Mouse (Mus musculus): Measurements from ENCODE around the gene 9930022D16Rik. TPM values are rescaled to one million over a fixed set of nuclear protein-coding genes. Genes with fewer than 3 reads are reported as not detected.

9930022D16Rik gene
- polyA plus RNA-seq (2012; fragmentation: generic; extraction: Trizol) = not detected

DNA sequence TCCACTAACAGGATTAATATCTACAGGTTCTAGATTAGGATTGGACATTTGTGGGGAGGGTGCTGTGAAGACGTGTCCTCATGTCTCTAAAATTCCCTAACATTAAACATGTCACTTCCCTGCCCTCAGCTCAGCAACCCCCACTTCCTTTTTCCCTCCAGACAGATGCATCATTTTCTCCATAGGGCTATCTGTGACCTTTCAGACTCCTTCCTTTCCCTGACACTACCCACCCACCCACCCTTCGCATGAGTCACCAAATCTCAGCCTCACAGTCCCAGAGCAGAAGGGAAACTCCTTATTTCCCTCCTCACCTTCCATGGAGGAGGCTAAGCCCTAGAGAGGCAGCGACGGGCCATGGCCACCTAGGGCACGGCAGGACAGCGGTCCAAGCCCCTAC, at the start of gene 9930022D16Rik:
9930022D16Rik (plus strand) TSS at position 301 of the 400 bp plus-strand sequence.

GRCm38 (mm10) chr11:109425392-109426271, 11.9 kb downstream of the 9930022D16Rik start, which contains the start of gene Amz2:
Amz2 (plus strand) TSS chr11:109425946.

Other genes starting within 250 kb of the 9930022D16Rik start
- under 1 TPM in 1 of 2 experiments, not detected in 1; 0.04 TPM for gene Rgs9, start 115.8 kb upstream of the 9930022D16Rik start, polyA plus RNA-seq (2012; fragmentation: generic; extraction: Trizol)
- gene Gna13, start 51.1 kb upstream of the 9930022D16Rik start, polyA plus RNA-seq (2012; fragmentation: generic; extraction: Trizol) = 10 to 100 TPM; 14.1 to 18.6 TPM
- 10 to 100 TPM; 27.6 to 62.5 TPM for gene Amz2, start 12.0 kb downstream of the 9930022D16Rik start, polyA plus RNA-seq (2012; fragmentation: generic; extraction: Trizol)
- 1 to 10 TPM in 1 of 2 experiments, under 1 TPM in 1; 0.15 to 2.1 TPM for gene Arsg, start 59.5 kb downstream of the 9930022D16Rik start, polyA plus RNA-seq (2012; fragmentation: generic; extraction: Trizol)
- gene Slc16a6, start 59.7 kb downstream of the 9930022D16Rik start, polyA plus RNA-seq (2012; fragmentation: generic; extraction: Trizol) = under 1 TPM; 0.07 to 0.52 TPM
- gene Wipi1, start 198.1 kb downstream of the 9930022D16Rik start, polyA plus RNA-seq (2012; fragmentation: generic; extraction: Trizol) = 10 to 100 TPM in 1 of 2 experiments, 1 to 10 TPM in 1; 7.5 to 39.2 TPM
- 100 to 1,000 TPM in 1 of 2 experiments, 10 to 100 TPM in 1; 89.0 to 202 TPM for gene Prkar1a, start 235.5 kb downstream of the 9930022D16Rik start, polyA plus RNA-seq (2012; fragmentation: generic; extraction: Trizol)

Data from C3H10T1/2 (cell line).